Mouse (Mus musculus): Measurements from ENCODE around the gene Tsnax. TPM values are rescaled to one million over a fixed set of nuclear protein-coding genes. Genes with fewer than 3 reads are reported as not detected.
A peak's percentile ranks its signal among the peaks of the same experiment; 100 is the strongest.

Tsnax gene
- total and polyA plus RNA-seq, 3 experiments: 105 to 160 TPM; not detected in 1

DNA sequence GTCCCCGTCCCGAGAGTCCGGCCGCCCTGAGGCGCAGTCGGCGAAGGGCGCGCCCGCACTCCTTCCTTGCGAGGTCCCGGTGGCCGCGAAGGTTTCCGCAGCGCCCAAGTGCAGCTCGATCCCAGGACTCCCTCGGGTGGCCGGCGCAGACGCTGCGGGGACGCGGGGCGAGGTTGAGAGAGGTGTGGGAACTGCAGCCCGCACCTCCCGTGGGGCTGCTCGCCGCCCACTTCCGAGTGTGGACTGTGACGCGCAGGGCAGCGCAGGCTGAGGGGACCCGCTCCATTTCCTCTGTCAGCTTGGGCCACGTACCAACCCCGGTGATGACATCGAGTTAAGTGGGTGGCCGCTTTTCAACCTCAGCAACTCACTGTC, 41.6 kb downstream of the Tsnax start:
- Histone ChIP-seq H3K36me3 (ENCODE audit: control insufficient read depth in 1 of 2, insufficient read depth in 2 of 2, low read length in 2 of 2) (no peaks in the 10 kb centered on the region), H3K4me3 (ENCODE audit: control insufficient read depth in 1 of 2, insufficient read depth in 1 of 2, low read depth in 2 of 2, low read length in 2 of 2) (no peak overlapping the region), H3K27me3 (ENCODE audit: control insufficient read depth in 1 of 2, insufficient read depth in 2 of 2, low read length in 2 of 2) (no peaks in the 10 kb centered on the region), H3K9me3 (replicated peaks; ENCODE audit: insufficient read depth, low read length) (no peaks in the 10 kb centered on the region), H3K27ac (ENCODE audit: control insufficient read depth, low read depth, low read length) (no peak overlapping the region), H3K79me2 (ENCODE audit: control insufficient read depth, insufficient read depth, low read length, poor library complexity) (no peaks in the 10 kb centered on the region), H3K4me1 (ENCODE audit: control insufficient read depth in 1 of 2, insufficient read depth in 2 of 2, low read length in 2 of 2) (peaks cover 0 to 5% of the 10 kb centered on the region in 2 experiments; a peak in 1 of 4 replicates), H3K9ac (ENCODE audit: control insufficient read depth, low read depth, low read length, poor library complexity, severe bottlenecking) (no peak overlapping the region)
- TF ChIP-seq ELF1 (IDR thresholded peaks at IDR 0.05; ENCODE audit: low read depth, low read length): no peak
- TF ChIP-seq NRF1 (IDR thresholded peaks at IDR 0.05; ENCODE audit: insufficient read depth, low read depth, low read length, poor library complexity, severe bottlenecking): no peak
- TF ChIP-seq CTCF (IDR thresholded peaks at IDR 0.05 in 2 of 3, conservative IDR thresholded peaks at IDR 0.05 in 1 of 3; ENCODE audit: control insufficient read depth in 1 of 3, insufficient read depth in 1 of 3, low read depth in 2 of 3, low read length in 3 of 3, poor library complexity in 1 of 3, severe bottlenecking in 1 of 3): no peak
- TF ChIP-seq EP300 (IDR thresholded peaks at IDR 0.05; ENCODE audit: low read depth in 1 of 2, low read length in 2 of 2): no peak
- DNase-seq (ENCODE audit: low read depth, low spot score): no peak

DNA sequence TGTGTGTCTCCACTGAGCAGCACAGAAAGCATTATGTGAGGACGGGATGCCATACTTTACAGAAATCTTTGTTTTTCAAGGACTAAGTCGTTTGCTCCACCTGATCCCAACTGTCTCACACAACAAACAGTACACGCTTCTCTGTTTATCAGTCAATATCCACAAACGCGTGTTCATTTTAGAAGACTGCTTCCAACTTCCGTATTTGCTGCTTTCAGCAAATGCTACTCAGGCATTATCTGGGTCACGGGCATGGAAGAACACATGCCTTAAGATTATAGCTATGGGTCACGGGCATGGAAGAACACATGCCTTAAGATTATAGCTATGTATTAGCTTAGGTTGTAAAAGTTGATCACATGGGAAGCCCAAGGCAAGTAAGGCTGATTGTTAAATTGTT, 48.1 kb downstream of the Tsnax start:
- no peaks in the 10 kb centered on the region for H3K4me1 ChIP-seq (ENCODE audit: control insufficient read depth in 1 of 2, insufficient read depth in 2 of 2, low read length in 2 of 2)
- H3K27ac ChIP-seq (ENCODE audit: control insufficient read depth, low read depth, low read length): no peak overlapping the region
- no peaks in the 10 kb centered on the region for H3K36me3 ChIP-seq (ENCODE audit: control insufficient read depth in 1 of 2, insufficient read depth in 2 of 2, low read length in 2 of 2)
- DNase-seq (ENCODE audit: low read depth, low spot score): peak; percentile 58
- H3K9ac ChIP-seq (ENCODE audit: control insufficient read depth, low read depth, low read length, poor library complexity, severe bottlenecking): 0 out of 2 replicates have a peak overlapping the region, but pooled peaks have one; percentile 11
- H3K79me2 ChIP-seq (ENCODE audit: control insufficient read depth, insufficient read depth, low read length, poor library complexity): no peaks in the 10 kb centered on the region
- no peaks in the 10 kb centered on the region for H3K27me3 ChIP-seq (ENCODE audit: control insufficient read depth in 1 of 2, insufficient read depth in 2 of 2, low read length in 2 of 2)
- no peaks in the 10 kb centered on the region for H3K9me3 ChIP-seq (replicated peaks; ENCODE audit: insufficient read depth, low read length)
- peak overlapping the region; percentile 15 to 24 for H3K4me3 ChIP-seq (ENCODE audit: control insufficient read depth in 1 of 2, insufficient read depth in 1 of 2, low read depth in 2 of 2, low read length in 2 of 2)
- TF ChIP-seq POLR2AphosphoS2 (IDR thresholded peaks at IDR 0.05; ENCODE audit: low read length) (no peak), E2F4 (IDR thresholded peaks at IDR 0.05; ENCODE audit: borderline replicate concordance, low read depth, low read length) (no peak), MYB (IDR thresholded peaks at IDR 0.05; ENCODE audit: low read depth, low read length) (no peak), MAZ (IDR thresholded peaks at IDR 0.05; ENCODE audit: low read depth, low read length) (no peak), MYC (IDR thresholded peaks at IDR 0.05; ENCODE audit: low read depth, low read length) (peak; percentile 78), RCOR1 (IDR thresholded peaks at IDR 0.05; ENCODE audit: low read depth, low read length) (no peak), CHD2 (IDR thresholded peaks at IDR 0.05; ENCODE audit: low read length) (no peak), ZNF384 (IDR thresholded peaks at IDR 0.05; ENCODE audit: low read depth, low read length) (no peak), SIN3A (IDR thresholded peaks at IDR 0.05; ENCODE audit: low read length) (peak; percentile 44; the same call in 1 of the 2 replicates), TCF12 (IDR thresholded peaks at IDR 0.05; ENCODE audit: low read depth, low read length) (no peak), EP300 (IDR thresholded peaks at IDR 0.05; ENCODE audit: low read depth in 1 of 2, low read length in 2 of 2) (0 out of 4 replicates have a peak, but pooled peaks of 1 of the 2 experiments have one; percentile 33), JUND (IDR thresholded peaks at IDR 0.05; ENCODE audit: low read depth, low read length) (no peak), ETS1 (IDR thresholded peaks at IDR 0.05; ENCODE audit: low read depth, low read length) (0 out of 2 replicates have a peak, but pooled peaks have one; percentile 27), ZKSCAN1 (IDR thresholded peaks at IDR 0.05; ENCODE audit: low read depth, low read length) (no peak), POLR2AphosphoS5 (IDR thresholded peaks at IDR 0.05; ENCODE audit: borderline replicate concordance, low read depth, low read length) (no peak), MXI1 (IDR thresholded peaks at IDR 0.05; ENCODE audit: low read depth, low read length) (peak; percentile 75), HCFC1 (IDR thresholded peaks at IDR 0.05; ENCODE audit: low read depth, low read length) (no peak), NELFE (IDR thresholded peaks at IDR 0.05; ENCODE audit: low read depth, low read length) (no peak), NRF1 (IDR thresholded peaks at IDR 0.05; ENCODE audit: insufficient read depth, low read depth, low read length, poor library complexity, severe bottlenecking) (no peak), MAX (IDR thresholded peaks at IDR 0.05; ENCODE audit: low read length) (0 out of 2 replicates have a peak, but pooled peaks have one; percentile 59), BHLHE40 (IDR thresholded peaks at IDR 0.05; ENCODE audit: borderline replicate concordance, low read depth, low read length) (peak; percentile 81), ZMIZ1 (IDR thresholded peaks at IDR 0.05; ENCODE audit: low read depth, low read length) (no peak), USF2 (IDR thresholded peaks at IDR 0.05; ENCODE audit: borderline replicate concordance in 1 of 2, insufficient read depth in 1 of 2, low read depth in 1 of 2, low read length in 2 of 2) (no peak), CHD1 (IDR thresholded peaks at IDR 0.05; ENCODE audit: low read depth, low read length) (no peak), ZC3H11A (IDR thresholded peaks at IDR 0.05; ENCODE audit: low read depth, low read length) (no peak), KAT2A (conservative IDR thresholded peaks at IDR 0.05; ENCODE audit: low read depth, low read length) (no peak), CTCF (IDR thresholded peaks at IDR 0.05 in 2 of 3, conservative IDR thresholded peaks at IDR 0.05 in 1 of 3; ENCODE audit: control insufficient read depth in 1 of 3, insufficient read depth in 1 of 3, low read depth in 2 of 3, low read length in 3 of 3, poor library complexity in 1 of 3, severe bottlenecking in 1 of 3) (no peak), MAFK (IDR thresholded peaks at IDR 0.05; ENCODE audit: borderline replicate concordance, low read depth, low read length) (no peak), UBTF (IDR thresholded peaks at IDR 0.05; ENCODE audit: borderline replicate concordance, insufficient read depth, low read depth, low read length) (no peak)
